Mouse (Mus musculus) ES-E14 (cell line): ENCODE measurements around the gene Csrnp3. TPM values are rescaled to one million over a fixed set of nuclear protein-coding genes. Genes with fewer than 3 reads are reported as not detected.

ENCODE experiments used
- DNase-seq: peaks from one replicate; pipeline ENCODE4 v3.0.0-alpha.2; 2013; ENCODE audit warnings: low read depth, low spot score
- H3K27ac ChIP-seq: 2 replicates; pipeline ENCODE4 v1.5.1; 2012; ENCODE audit warnings: low read depth, mild to moderate bottlenecking, low read length, moderate library complexity, mixed read lengths; ENCODE audit not compliant: poor library complexity, insufficient read depth, severe bottlenecking
- H3K36me3 ChIP-seq: 2 replicates; pipeline ENCODE4 v1.6.1; 2012; ENCODE audit warnings: mild to moderate bottlenecking, low read length, moderate library complexity, mixed read lengths; ENCODE audit not compliant: control insufficient read depth, poor library complexity, insufficient read depth, severe bottlenecking
- H3K4me1 ChIP-seq, 2 experiments: fragments of 150-350 bp in 1 of 2; sonication (generic) in 1 of 2; 2 replicates each; pipeline ENCODE4 v1.6.1; 2012; ENCODE audit warnings: low read length in 2 of 2, mild to moderate bottlenecking in 1 of 2, mixed read lengths in 1 of 2; ENCODE audit not compliant: control insufficient read depth in 2 of 2, insufficient read depth in 2 of 2, poor library complexity in 1 of 2
- H3K4me3 ChIP-seq, 2 experiments: fragments of 150-350 bp in 1 of 2; sonication (generic) in 1 of 2; 2 replicates each; pipeline ENCODE4 v1.5.1; 2012; ENCODE audit warnings: low read length in 2 of 2, low read depth in 1 of 2, mild to moderate bottlenecking in 1 of 2, mixed read lengths in 1 of 2; ENCODE audit not compliant: insufficient read depth in 1 of 2, poor library complexity in 1 of 2, severe bottlenecking in 1 of 2
- H3K9ac ChIP-seq: 2 replicates; pipeline ENCODE4 v1.6.1; 2012; ENCODE audit warnings: low read depth, mild to moderate bottlenecking, low read length, mixed read lengths; ENCODE audit not compliant: poor library complexity, insufficient read depth, severe bottlenecking
- H3K9me3 ChIP-seq: fragments of 150-350 bp; sonication (generic); 2 replicates; pipeline ENCODE4 v1.6.1; 2012; ENCODE audit warnings: low read depth, mild to moderate bottlenecking, low read length; ENCODE audit not compliant: control insufficient read depth, insufficient read depth
- CHD2 ChIP-seq: IDR thresholded peaks from 2 replicates; pipeline ENCODE4 v1.6.1; 2014; ENCODE audit warnings: mild to moderate bottlenecking, low read depth, low read length, inconsistent platforms
- HCFC1 ChIP-seq: IDR thresholded peaks from 2 replicates; pipeline ENCODE4 v1.6.1; 2012; ENCODE audit warnings: low read length, inconsistent platforms, borderline replicate concordance; ENCODE audit not compliant: insufficient read depth
- MAFK ChIP-seq: IDR thresholded peaks from 2 replicates; pipeline ENCODE4 v1.6.1; 2014; ENCODE audit warnings: mild to moderate bottlenecking, low read depth, low read length, inconsistent platforms; ENCODE audit not compliant: insufficient read depth
- ZC3H11A ChIP-seq: IDR thresholded peaks from 2 replicates; pipeline ENCODE4 v1.6.1; 2012; ENCODE audit warnings: low read depth, mild to moderate bottlenecking, inconsistent platforms, low read length, borderline replicate concordance
- ZNF384 ChIP-seq: IDR thresholded peaks from 2 replicates; pipeline ENCODE4 v1.6.1; 2012; ENCODE audit warnings: low read depth, low read length, inconsistent platforms
- in situ Hi-C, 2 experiments: fragments of 600-800 bp; cut with MboI; formaldehyde crosslinking; loops; one replicate each; pipeline ENCODE4 v1.15.1; 2025; ENCODE audit warnings: low sequenced_read_pairs in 2 of 2, inconsistent platforms in 1 of 2; ENCODE audit not compliant: unreplicated experiment in 2 of 2
- total RNA-seq: library from RNA; depleted of rRNA; stranded (reverse); fragments of 300-350 nt; gene quantifications from 2 replicates; pipeline ENCODE4 v1.2.3, GENCODE M21; 2012

Csrnp3 gene
- total RNA-seq, 1 experiment = 4.3 TPM

DNA sequence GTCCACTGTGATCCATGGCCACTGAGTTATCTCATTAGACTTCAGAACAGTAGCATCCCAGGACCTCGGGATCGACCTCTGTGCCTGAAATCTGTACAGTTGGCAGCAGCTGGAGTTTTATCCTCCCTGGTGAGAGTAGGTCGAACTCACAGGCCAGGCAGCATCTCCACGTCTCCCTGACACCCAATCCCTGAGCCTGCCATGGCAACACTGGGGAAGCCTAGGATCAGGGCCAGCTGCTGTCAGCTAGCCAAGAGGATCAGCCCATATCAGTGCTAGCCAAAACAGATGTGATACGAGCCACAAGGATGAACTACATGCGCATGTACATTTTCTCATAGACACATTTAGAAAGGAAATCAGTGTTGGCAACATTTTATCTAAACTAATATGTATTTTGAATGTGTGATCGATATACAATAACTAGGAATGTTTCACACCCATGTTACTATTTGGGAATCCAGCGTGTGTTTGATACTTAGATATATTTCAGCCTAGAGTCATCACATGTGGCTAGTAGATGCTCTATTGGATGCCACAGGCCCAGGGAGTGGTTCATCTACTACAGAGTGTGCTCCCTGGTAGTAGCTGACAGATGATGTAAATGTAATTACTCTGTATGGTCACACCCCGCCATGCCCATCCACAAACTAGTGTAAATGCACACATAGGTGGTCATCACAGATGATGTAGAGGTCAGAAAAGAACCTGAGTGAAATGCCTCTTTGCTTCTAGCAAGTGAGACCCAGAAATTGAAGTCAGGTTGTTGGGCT lies 189.5 kb downstream of the Csrnp3 start:
- no peak for TF ChIP-seq ZC3H11A
- TF ChIP-seq MAFK = no peak
- no peak for TF ChIP-seq ZNF384
- TF ChIP-seq HCFC1 = no peak
- no peak for TF ChIP-seq CHD2
- in situ Hi-C loops = loop anchor here in 1 of 2 experiments (25.0 kb wide), 1 partner anchor 623 kb away; no protein-coding TSS in a partner anchor
- Histone ChIP-seq H3K4me3 (no peak overlapping the region), H3K9ac (no peak overlapping the region), H3K36me3 (no peaks in the 10 kb centered on the region), H3K27ac (no peak overlapping the region), H3K4me1 (no peaks in the 10 kb centered on the region), H3K9me3 (no peaks in the 10 kb centered on the region)
- no peak for DNase-seq

DNA sequence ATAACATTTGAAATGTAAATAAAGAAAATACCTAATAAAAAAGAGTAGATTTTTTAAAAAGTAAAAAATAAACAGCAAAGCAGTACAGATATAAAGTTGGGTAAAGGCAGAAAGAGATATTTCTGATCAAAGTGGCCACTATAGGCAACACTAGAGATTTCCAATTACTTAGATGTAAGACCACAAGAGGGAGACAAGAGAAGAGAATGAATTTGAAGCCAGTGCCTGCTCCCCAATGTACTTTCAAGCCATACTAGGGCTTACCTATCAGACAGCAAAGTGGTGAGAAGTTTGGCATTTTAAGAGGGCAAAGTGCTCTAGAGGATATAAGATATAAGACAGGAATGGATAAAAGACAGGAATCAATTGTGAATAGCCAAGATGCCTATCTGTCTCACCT lies 195.0 kb downstream of the Csrnp3 start:
- DNase-seq = no peak
- TF ChIP-seq CHD2 = no peak
- TF ChIP-seq ZC3H11A = no peak
- no peak for TF ChIP-seq MAFK
- TF ChIP-seq HCFC1 = no peak
- TF ChIP-seq ZNF384 = no peak
- Histone ChIP-seq H3K9ac (no peak overlapping the region), H3K9me3 (no peaks in the 10 kb centered on the region), H3K4me1 (peaks cover 0 to 5% of the 10 kb centered on the region in 2 experiments; a peak in 1 of 4 replicates), H3K36me3 (no peaks in the 10 kb centered on the region), H3K4me3 (no peak overlapping the region), H3K27ac (no peak overlapping the region)
- in situ Hi-C loops = loop anchor here in 1 of 2 experiments (25.0 kb wide), 1 partner anchor 628 kb away; no protein-coding TSS in a partner anchor

DNA sequence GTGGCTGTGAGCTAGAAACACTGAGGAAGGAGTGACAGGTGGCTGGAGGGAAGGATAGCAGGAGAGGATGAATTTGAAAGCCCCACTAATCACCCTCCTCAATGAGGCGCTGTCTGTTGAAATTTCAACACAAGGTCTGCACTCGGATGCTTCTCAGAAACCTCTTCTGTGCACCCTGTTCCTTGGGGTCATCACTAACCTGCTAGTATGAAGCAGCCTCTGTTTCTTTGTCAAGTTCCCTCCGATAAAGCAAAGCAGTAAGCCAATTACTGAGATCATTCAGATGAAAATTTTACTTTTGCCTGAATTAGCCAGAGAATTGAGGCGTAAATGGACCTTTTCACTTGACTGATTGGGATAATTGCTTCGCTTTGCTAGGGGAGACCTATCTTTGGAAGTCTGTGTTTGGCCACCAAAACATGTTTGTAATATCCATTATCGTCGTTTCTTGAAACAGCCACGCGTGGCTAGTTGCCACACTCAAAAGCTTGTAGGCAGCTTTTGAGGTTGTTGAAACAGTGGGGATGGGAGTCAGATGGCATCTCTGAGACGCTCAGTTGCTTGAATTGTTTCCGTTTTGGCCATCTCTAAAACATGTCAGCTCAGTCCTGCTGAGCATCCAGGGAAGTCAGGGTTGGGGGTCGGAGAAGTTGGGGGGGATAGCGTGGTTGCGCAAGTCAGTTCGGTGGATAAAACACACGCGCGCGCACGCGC lies 195.8 kb downstream of the Csrnp3 start:
- no peak overlapping the region for H3K9ac ChIP-seq
- DNase-seq = no peak
- peaks cover 0 to 5% of the 10 kb centered on the region in 2 experiments; a peak in 1 of 4 replicates for H3K4me1 ChIP-seq
- no peaks in the 10 kb centered on the region for H3K9me3 ChIP-seq
- H3K36me3 ChIP-seq = no peaks in the 10 kb centered on the region
- in situ Hi-C loops = loop anchor here in 1 of 2 experiments (25.0 kb wide), 1 partner anchor 629 kb away; no protein-coding TSS in a partner anchor
- no peak overlapping the region for H3K27ac ChIP-seq
- no peak for TF ChIP-seq HCFC1
- no peak for TF ChIP-seq CHD2
- no peak for TF ChIP-seq ZC3H11A
- TF ChIP-seq ZNF384 = no peak
- no peak for TF ChIP-seq MAFK
- no peak overlapping the region for H3K4me3 ChIP-seq

DNA sequence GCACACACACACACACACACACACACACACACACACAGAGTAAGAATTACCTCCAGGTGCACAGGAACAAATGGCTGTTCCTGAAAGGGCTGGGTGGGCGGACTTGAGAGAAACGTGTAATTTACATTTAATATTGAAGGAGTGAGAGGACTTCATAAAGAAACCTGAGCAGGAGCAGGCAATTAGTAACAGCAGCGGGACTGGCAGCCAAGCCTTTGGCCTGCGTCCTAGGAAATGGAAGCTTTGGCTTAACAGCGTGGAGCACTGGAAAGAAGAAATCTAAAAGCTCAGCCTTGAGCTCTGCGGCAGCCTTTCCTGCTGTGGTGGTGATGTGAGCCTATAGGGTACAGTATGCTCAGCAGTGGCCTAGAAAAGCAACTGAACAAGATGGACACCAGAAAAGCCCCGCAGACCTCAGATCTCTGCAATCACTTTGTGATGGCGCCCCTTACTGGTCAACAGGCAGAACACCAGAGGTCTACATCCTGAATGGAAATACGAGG lies 196.4 kb downstream of the Csrnp3 start:
- Histone ChIP-seq H3K9me3 (no peaks in the 10 kb centered on the region), H3K27ac (no peak overlapping the region), H3K4me1 (peaks cover 0 to 5% of the 10 kb centered on the region in 2 experiments; a peak in 1 of 4 replicates), H3K4me3 (peak overlapping the region in 1 of 2 experiments; percentile 66; a peak in 2 of 4 replicates), H3K9ac (no peak overlapping the region), H3K36me3 (no peaks in the 10 kb centered on the region)
- DNase-seq = peak; percentile 55
- in situ Hi-C loops = loop anchor here in 1 of 2 experiments (25.0 kb wide), 1 partner anchor 630 kb away; no protein-coding TSS in a partner anchor
- no peak for TF ChIP-seq HCFC1
- TF ChIP-seq ZC3H11A = peak; percentile 79; the same call in 1 of the 2 replicates
- no peak for TF ChIP-seq CHD2
